Mouse (Mus musculus): ENCODE data around the gene Acox1. TPM values are rescaled to one million over a fixed set of nuclear protein-coding genes. Genes with fewer than 3 reads are reported as not detected.

Gene Acox1
- total and polyA plus RNA-seq, 3 experiments = 16.1 to 16.8 TPM; not detected in 1

DNA sequence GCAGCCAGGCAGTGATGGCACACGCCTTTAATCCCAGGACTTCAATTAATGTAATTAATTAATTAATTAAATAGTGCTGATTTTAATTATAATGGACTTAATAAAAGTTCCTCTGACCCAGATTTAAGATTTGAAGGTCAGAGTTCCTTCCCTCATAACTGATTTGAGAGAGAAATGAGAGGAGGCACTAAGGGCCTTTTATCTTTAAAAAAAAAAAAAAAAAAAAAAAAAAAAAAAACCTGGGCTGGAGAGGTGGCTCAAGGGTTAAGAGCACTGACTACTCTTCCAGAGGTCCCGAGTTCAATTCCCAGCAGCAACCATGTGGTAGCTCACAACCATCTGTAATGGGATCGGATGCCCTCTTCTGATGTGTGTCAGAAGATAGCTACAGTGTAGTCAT is 9.8 kb upstream of the Acox1 start:
- TF ChIP-seq ZNF384 (IDR thresholded peaks at IDR 0.05; ENCODE audit: low read depth, low read length) (peak; percentile 67; the same call in 1 of the 2 replicates), HCFC1 (IDR thresholded peaks at IDR 0.05; ENCODE audit: low read depth, low read length) (no peak)
- Histone ChIP-seq H3K27me3 (ENCODE audit: control insufficient read depth in 1 of 2, insufficient read depth in 2 of 2, low read length in 2 of 2) (no peaks in the 10 kb centered on the region), H3K9me3 (replicated peaks; ENCODE audit: insufficient read depth, low read length) (no peaks in the 10 kb centered on the region), H3K9ac (ENCODE audit: control insufficient read depth, low read depth, low read length, poor library complexity, severe bottlenecking) (no peak overlapping the region), H3K79me2 (ENCODE audit: control insufficient read depth, insufficient read depth, low read length, poor library complexity) (no peaks in the 10 kb centered on the region), H3K27ac (ENCODE audit: control insufficient read depth, low read depth, low read length) (no peak overlapping the region), H3K36me3 (ENCODE audit: control insufficient read depth in 1 of 2, insufficient read depth in 2 of 2, low read length in 2 of 2) (no peaks in the 10 kb centered on the region), H3K4me3 (ENCODE audit: control insufficient read depth in 1 of 2, insufficient read depth in 1 of 2, low read depth in 2 of 2, low read length in 2 of 2) (no peak overlapping the region), H3K4me1 (ENCODE audit: control insufficient read depth in 1 of 2, insufficient read depth in 2 of 2, low read length in 2 of 2) (peaks cover 0 to 3% of the 10 kb centered on the region in 2 experiments; a peak in 1 of 4 replicates)
- no peak for DNase-seq (ENCODE audit: low read depth, low spot score)

DNA sequence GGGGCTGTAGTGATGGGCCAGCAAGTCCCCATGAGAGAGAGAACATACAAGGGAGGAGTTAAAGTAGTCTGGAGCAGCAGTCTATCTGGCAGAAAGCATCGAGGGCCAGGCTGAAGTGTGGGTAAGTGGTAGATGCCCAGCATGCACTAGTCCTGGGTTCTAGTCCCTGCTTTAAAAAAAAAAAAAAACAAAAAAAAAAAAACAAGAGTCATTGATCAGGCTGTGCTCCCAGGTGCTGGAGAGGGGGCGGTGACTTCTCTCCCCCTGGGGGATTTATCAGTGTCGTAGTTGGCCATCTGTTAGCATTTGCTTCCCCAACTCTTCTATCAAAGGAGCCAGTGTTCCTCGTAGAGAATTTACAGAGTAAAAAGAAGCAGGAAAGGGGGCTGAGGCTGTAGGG is 7.8 kb upstream of the Acox1 start:
- no peaks in the 10 kb centered on the region for H3K9me3 ChIP-seq (replicated peaks; ENCODE audit: insufficient read depth, low read length)
- no peak for DNase-seq (ENCODE audit: low read depth, low spot score)
- no peak overlapping the region for H3K4me3 ChIP-seq (ENCODE audit: control insufficient read depth in 1 of 2, insufficient read depth in 1 of 2, low read depth in 2 of 2, low read length in 2 of 2)
- H3K79me2 ChIP-seq (ENCODE audit: control insufficient read depth, insufficient read depth, low read length, poor library complexity) = no peaks in the 10 kb centered on the region
- H3K27me3 ChIP-seq (ENCODE audit: control insufficient read depth in 1 of 2, insufficient read depth in 2 of 2, low read length in 2 of 2) = no peaks in the 10 kb centered on the region
- TF ChIP-seq EP300 (IDR thresholded peaks at IDR 0.05; ENCODE audit: low read depth in 1 of 2, low read length in 2 of 2) (0 out of 4 replicates have a peak, but pooled peaks of 1 of the 2 experiments have one; percentile 6), ZNF384 (IDR thresholded peaks at IDR 0.05; ENCODE audit: low read depth, low read length) (peak; percentile 56; the same call in 1 of the 2 replicates), POLR2AphosphoS2 (IDR thresholded peaks at IDR 0.05; ENCODE audit: low read length) (no peak), MAX (IDR thresholded peaks at IDR 0.05; ENCODE audit: low read length) (no peak), GATA1 (IDR thresholded peaks at IDR 0.05; ENCODE audit: low read depth, low read length) (no peak), GABPA (IDR thresholded peaks at IDR 0.05; ENCODE audit: low read depth, low read length) (no peak), MYC (IDR thresholded peaks at IDR 0.05; ENCODE audit: low read depth, low read length) (no peak)
- no peak overlapping the region for H3K27ac ChIP-seq (ENCODE audit: control insufficient read depth, low read depth, low read length)
- peaks cover 0 to 3% of the 10 kb centered on the region in 2 experiments; a peak in 1 of 4 replicates for H3K4me1 ChIP-seq (ENCODE audit: control insufficient read depth in 1 of 2, insufficient read depth in 2 of 2, low read length in 2 of 2)
- no peak overlapping the region for H3K9ac ChIP-seq (ENCODE audit: control insufficient read depth, low read depth, low read length, poor library complexity, severe bottlenecking)
- H3K36me3 ChIP-seq (ENCODE audit: control insufficient read depth in 1 of 2, insufficient read depth in 2 of 2, low read length in 2 of 2) = no peaks in the 10 kb centered on the region

DNA sequence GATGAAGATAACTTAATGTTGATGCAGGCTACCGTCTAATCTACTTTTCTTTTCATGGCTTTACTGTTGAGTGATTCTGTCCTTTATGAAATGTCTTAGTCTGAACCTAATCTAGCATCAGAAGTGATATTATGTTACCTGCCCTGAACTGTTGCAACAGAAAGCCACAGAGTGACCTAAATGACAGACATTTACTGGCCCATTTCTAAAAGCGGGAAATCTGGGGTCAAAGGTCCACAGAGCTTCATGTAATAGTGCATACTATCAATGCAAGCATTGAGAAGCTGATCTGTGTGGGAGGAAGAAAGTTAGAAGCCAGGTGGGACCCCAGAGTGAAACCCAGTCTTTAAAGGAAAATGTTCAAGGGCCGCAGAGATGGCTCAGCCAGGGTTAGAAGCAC is 4.3 kb upstream of the Acox1 start:
- Histone ChIP-seq H3K36me3 (ENCODE audit: control insufficient read depth in 1 of 2, insufficient read depth in 2 of 2, low read length in 2 of 2) (no peaks in the 10 kb centered on the region), H3K27me3 (ENCODE audit: control insufficient read depth in 1 of 2, insufficient read depth in 2 of 2, low read length in 2 of 2) (no peaks in the 10 kb centered on the region), H3K9ac (ENCODE audit: control insufficient read depth, low read depth, low read length, poor library complexity, severe bottlenecking) (no peak overlapping the region), H3K4me3 (ENCODE audit: control insufficient read depth in 1 of 2, insufficient read depth in 1 of 2, low read depth in 2 of 2, low read length in 2 of 2) (no peak overlapping the region), H3K9me3 (replicated peaks; ENCODE audit: insufficient read depth, low read length) (no peaks in the 10 kb centered on the region), H3K27ac (ENCODE audit: control insufficient read depth, low read depth, low read length) (no peak overlapping the region), H3K79me2 (ENCODE audit: control insufficient read depth, insufficient read depth, low read length, poor library complexity) (peaks cover 8% of the 10 kb centered on the region), H3K4me1 (ENCODE audit: control insufficient read depth in 1 of 2, insufficient read depth in 2 of 2, low read length in 2 of 2) (peaks cover 4 to 5% of the 10 kb centered on the region in 2 experiments; a peak in 2 of 4 replicates)
- TF ChIP-seq MAX (IDR thresholded peaks at IDR 0.05; ENCODE audit: low read length) (no peak), CHD1 (IDR thresholded peaks at IDR 0.05; ENCODE audit: low read depth, low read length) (no peak), USF2 (IDR thresholded peaks at IDR 0.05; ENCODE audit: borderline replicate concordance in 1 of 2, insufficient read depth in 1 of 2, low read depth in 1 of 2, low read length in 2 of 2) (no peak)
- no peak for DNase-seq (ENCODE audit: low read depth, low spot score)
